Mouse (Mus musculus) adrenal gland, postnatal 0 days (tissue): ENCODE measurements around the gene Ddx18. TPM values are rescaled to one million over a fixed set of nuclear protein-coding genes. Genes with fewer than 3 reads are reported as not detected.

Experiments used
- polyA plus RNA-seq: library from polyadenylated mRNA; unstranded; fragments of >200 nt; fragmentation: Nextera tagmentation; extraction: Ambion mirVana; gene quantifications from 2 replicates; pipeline ENCODE4 v1.2.1, GENCODE M21; 2015

Ddx18 gene
- polyA plus RNA-seq = 38.4 and 51.0 TPM in 2 replicates

DNA sequence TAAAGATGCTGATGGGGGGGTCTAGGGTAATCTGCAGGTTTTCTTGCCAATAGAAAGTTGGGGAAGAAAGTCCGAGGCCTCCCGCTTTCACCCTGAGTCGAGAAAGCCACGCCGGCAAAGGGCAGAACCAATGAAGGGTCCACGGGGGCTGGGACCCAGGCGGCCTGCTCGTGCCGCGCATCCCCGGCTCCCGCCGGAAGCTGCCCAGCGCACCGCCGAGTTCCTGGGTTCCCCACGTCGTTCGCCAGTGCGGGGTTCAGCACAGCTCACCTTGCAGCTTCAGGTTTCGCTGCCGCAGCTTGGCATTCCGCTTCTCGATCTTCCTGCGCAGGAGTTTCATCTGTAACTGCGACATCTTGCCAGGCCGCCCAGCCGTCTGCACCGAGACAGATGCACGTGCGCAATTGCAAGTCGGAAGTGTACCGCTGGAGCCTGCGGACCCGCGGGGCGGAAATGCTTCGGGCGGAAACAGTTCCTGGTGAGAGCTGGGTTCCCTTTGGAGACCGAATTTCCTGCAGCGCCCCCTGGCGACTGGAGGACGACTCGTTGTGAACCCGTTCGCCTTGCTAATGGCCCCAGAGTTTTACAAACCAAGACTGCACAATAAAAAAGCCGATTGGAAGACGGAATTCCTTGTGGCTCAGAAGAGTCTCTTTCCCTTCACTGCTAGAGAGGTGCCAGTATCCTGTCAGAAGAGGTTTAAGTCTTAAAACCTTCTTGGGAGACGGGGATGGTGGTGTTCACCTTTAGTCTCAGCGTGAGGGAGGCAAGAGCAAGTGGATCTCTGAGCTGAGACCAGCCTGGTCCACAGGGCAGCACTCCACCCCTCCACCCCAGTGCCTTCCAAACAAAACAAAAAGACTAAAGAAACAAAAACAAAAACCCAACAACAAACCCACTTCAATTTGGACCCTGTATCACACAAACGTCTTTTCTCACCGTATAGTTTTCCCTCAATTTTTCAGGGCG is at the start of gene Ddx18:
Ddx18 (minus strand) TSS at position 469 of the 969 bp plus-strand sequence.

DNA sequence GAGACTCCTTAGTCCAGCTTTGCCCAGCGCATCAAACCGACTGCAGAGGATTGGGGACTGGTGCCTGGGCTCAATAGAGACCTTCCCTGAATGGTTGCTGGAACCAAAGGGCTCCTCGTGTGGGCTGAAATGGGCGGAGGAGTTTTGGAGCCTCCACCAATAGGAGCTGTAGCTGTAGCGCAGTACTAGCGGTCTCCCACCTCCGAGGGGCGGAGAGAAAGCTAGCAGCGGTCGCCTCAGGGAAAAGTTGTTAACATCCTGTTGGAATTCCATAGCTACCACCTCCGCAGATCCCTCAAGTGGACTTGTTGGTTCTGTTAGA is 39.4 kb downstream of the Ddx18 start, which contains the start of gene Htr5b:
Htr5b (minus strand) TSS at position 67 of the 322 bp plus-strand sequence.

Other genes with a start within 250 kb of the Ddx18 start
- 37.3 and 54.5 TPM in 2 replicates for gene Insig2, start 235.4 kb downstream of the Ddx18 start, polyA plus RNA-seq
- gene Ccdc93, start 136.9 kb downstream of the Ddx18 start, polyA plus RNA-seq = 4.7 and 7.5 TPM in 2 replicates
- gene Htr5b, start 39.5 kb downstream of the Ddx18 start, polyA plus RNA-seq = 0.26 TPM in 1 of 2 replicates, not detected in the other